Mouse (Mus musculus) lung, adult 2 months (tissue): Measurements from ENCODE around the gene Midn.

Experiments used
- CTCF ChIP-seq: fragments of 200-500 bp; IDR thresholded peaks from 2 replicates; pipeline ENCODE4 v1.5.1; 2011; ENCODE audit warnings: mild to moderate bottlenecking, low read length, control low read depth; ENCODE audit not compliant: insufficient read depth
- POLR2A ChIP-seq: fragments of 200-500 bp; IDR thresholded peaks from 2 replicates; pipeline ENCODE4 v1.6.1; 2011; ENCODE audit warnings: low read depth, mild to moderate bottlenecking, control low read depth, low read length, borderline replicate concordance; ENCODE audit errors: extremely low read depth

- TF ChIP-seq POLR2A, result peak; percentile 85; the same call in 1 of the 2 replicates
- no peak for TF ChIP-seq CTCF
These were observed 10.4 kb downstream of the Midn start for GRCm38 (mm10) chr10:80158307-80158986.
